Mouse (Mus musculus): ENCODE results near the gene Tmem79. TPM values are rescaled to one million over a fixed set of nuclear protein-coding genes. Genes with fewer than 3 reads are reported as not detected.
"Not testable (repeated sequence)": the region's sequence is repeated elsewhere in the genome, so short reads cannot be mapped to it uniquely, and the experiment has no call there.

Gene Tmem79
- polyA plus RNA-seq, 1 experiment from 2014 or later, result 4.5 TPM

DNA sequence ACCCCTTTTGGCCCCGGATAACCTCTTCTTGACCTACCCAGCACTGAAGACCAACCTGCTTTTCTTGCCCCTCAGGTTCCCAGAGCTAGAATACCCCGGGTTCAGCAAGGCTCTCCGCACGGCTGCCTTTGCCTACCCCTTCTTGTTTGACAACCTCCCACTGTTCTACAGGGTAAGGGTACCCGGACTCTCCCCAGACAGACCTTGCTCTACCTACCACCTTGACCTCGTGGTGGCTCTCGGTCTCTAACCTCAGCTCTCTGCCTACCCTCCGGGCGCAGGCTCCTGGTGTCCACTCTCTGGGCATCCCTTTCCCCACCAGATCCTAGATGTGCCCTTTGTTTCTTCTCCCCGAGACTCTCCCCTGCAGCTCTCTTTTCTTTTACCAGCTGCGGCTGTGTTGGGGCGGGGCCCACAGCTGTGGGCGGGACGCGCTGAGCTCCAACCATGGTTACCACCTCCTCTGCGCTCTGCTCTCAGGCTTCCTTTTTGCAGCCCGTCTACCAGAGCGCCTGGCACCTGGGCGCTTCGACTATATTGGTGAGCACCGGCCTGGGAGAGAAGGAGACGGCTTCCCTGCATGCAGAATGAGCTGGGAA is 31.0 kb upstream of the Tmem79 start:
- not testable (repeated sequence) for H3K27ac ChIP-seq, H3K9me3 ChIP-seq, H3K9ac ChIP-seq, H3K4me1 ChIP-seq, H3K36me3 ChIP-seq
- 5% methylated on average over 22 of the region's 22 CpGs for WGBS
- H3K27me3 ChIP-seq, result peaks cover 25% of the 10 kb centered on the region
- peak overlapping the region; percentile 24; the same call in 1 of the 2 replicates for H3K4me3 ChIP-seq
- peak overlapping the region; percentile 40 for H3K4me2 ChIP-seq (replicated peaks)
- ATAC-seq (ENCODE audit: insufficient number of reproducible peaks, insufficient read depth, low FRiP score, low TSS enrichment), result peak; percentile 76

- Histone ChIP-seq H3K9me3 (peaks cover 8% of the 10 kb centered on the region; the same call in 1 of the 2 replicates), H3K36me3 (peaks cover 17% of the 10 kb centered on the region), H3K27me3 (peaks cover 25% of the 10 kb centered on the region), H3K9ac (no peak overlapping the region), H3K4me3 (no peak overlapping the region), H3K4me2 (replicated peaks) (no peak overlapping the region; the same call in 1 of the 2 replicates), H3K4me1 (no peaks in the 10 kb centered on the region), H3K27ac (no peak overlapping the region)
- 37% methylated on average over 34 of the region's 34 CpGs for WGBS
- ATAC-seq (ENCODE audit: insufficient number of reproducible peaks, insufficient read depth, low FRiP score, low TSS enrichment), result no peak; the same call in 1 of the 2 replicates
Observed at GRCm38 (mm10) chr3:88365705-88366361, 29.9 kb upstream of the Tmem79 start.

GRCm38 (mm10) chr3:88364337-88364736 is 28.4 kb upstream of the Tmem79 start, which contains the start of gene Paqr6:
Gene Paqr6, plus strand, starts transcription at chr3:88364584.
- no peak within 1 kb of the TSS for H3K27ac ChIP-seq
- no peak for ATAC-seq (ENCODE audit: insufficient number of reproducible peaks, insufficient read depth, low FRiP score, low TSS enrichment)
- H3K36me3 ChIP-seq, result peaks cover 32% of the 10 kb centered on the region
- no peak within 1 kb of the TSS for H3K9ac ChIP-seq
- peak within 1 kb of the TSS; percentile 18; the same call in 1 of the 2 replicates for H3K4me2 ChIP-seq (replicated peaks)
- WGBS, result under 1% methylated on average over 16 of the region's 16 CpGs
- no peaks in the 10 kb centered on the region for H3K9me3 ChIP-seq
- H3K4me1 ChIP-seq, result no peaks in the 10 kb centered on the region
- peaks cover 25% of the 10 kb centered on the region for H3K27me3 ChIP-seq
- 0 out of 2 replicates have a peak within 1 kb of the TSS, but pooled peaks have one; percentile 5 for H3K4me3 ChIP-seq

GRCm38 (mm10) chr3:88363700-88364099 is 27.8 kb upstream of the Tmem79 start:
- 42% methylated on average over 4 of the region's 4 CpGs for WGBS
- Histone ChIP-seq H3K9me3 (no peaks in the 10 kb centered on the region), H3K4me1 (no peaks in the 10 kb centered on the region), H3K27me3 (peaks cover 25% of the 10 kb centered on the region), H3K36me3 (peaks cover 38% of the 10 kb centered on the region), H3K9ac (no peak overlapping the region), H3K4me3 (no peak overlapping the region), H3K27ac (no peak overlapping the region), H3K4me2 (replicated peaks) (no peak overlapping the region)
- no peak for ATAC-seq (ENCODE audit: insufficient number of reproducible peaks, insufficient read depth, low FRiP score, low TSS enrichment)

DNA sequence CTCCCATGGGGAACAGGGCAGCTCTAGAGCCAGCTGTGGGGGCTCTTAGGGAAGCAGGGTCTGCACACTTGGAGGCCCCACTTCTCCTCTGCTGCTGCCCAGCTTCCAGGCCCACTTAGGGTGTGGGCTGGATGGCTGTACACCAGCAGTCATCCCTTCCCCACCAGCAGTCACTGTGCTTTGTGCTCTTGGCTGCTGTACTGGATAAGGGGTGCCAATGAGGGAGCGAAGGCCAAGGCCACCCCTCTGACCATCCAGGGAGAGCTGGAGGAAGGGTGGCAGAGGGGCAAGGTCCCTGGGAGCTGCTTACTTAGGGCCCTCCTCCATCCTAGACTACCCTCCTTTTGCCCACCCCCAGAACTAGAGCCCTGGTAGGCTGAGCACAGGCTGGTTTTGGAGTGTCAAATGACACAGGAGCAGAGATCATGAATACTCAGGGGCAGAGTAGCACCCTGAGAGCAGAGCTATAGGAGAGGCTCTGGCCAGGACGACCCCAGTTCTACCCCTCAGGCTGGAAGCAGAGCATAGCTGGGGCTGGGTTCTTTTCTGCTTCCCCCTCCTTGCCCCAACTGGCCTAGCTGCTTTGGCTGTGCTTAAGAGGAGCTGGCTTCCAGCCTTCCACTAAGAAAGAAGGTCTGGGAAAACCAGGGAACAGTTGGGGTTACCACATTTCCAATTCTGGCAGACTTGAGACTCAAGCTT is 25.8 kb upstream of the Tmem79 start:
- Histone ChIP-seq H3K27me3 (peaks cover 25% of the 10 kb centered on the region), H3K9me3 (no peaks in the 10 kb centered on the region), H3K4me3 (no peak overlapping the region), H3K4me1 (no peaks in the 10 kb centered on the region), H3K36me3 (peaks cover 56% of the 10 kb centered on the region), H3K4me2 (replicated peaks) (no peak overlapping the region), H3K9ac (no peak overlapping the region), H3K27ac (no peak overlapping the region)
- ATAC-seq (ENCODE audit: insufficient number of reproducible peaks, insufficient read depth, low FRiP score, low TSS enrichment), result no peak
- 91% methylated on average over 2 of the region's 2 CpGs for WGBS

- ATAC-seq (ENCODE audit: insufficient number of reproducible peaks, insufficient read depth, low FRiP score, low TSS enrichment), result no peak
- WGBS, result 81% methylated on average over 6 of the region's 6 CpGs
Observed at GRCm38 (mm10) chr3:88361096-88361495, 25.1 kb upstream of the Tmem79 start.

GRCm38 (mm10) chr3:88359989-88360388 is 24.0 kb upstream of the Tmem79 start:
- 38% methylated on average over 3 of the region's 3 CpGs for WGBS
- Histone ChIP-seq H3K9ac (no peak overlapping the region), H3K4me3 (no peak overlapping the region), H3K4me2 (replicated peaks) (no peak overlapping the region), H3K36me3 (peaks cover 74% of the 10 kb centered on the region), H3K27ac (peak overlapping the region; percentile 48; the same call in 1 of the 2 replicates), H3K27me3 (peaks cover 10% of the 10 kb centered on the region), H3K9me3 (no peaks in the 10 kb centered on the region), H3K4me1 (no peaks in the 10 kb centered on the region)
- no peak for ATAC-seq (ENCODE audit: insufficient number of reproducible peaks, insufficient read depth, low FRiP score, low TSS enrichment)

More at GRCm38 (mm10) chr3:88361096-88361495, 25.1 kb upstream of the Tmem79 start:
- Histone ChIP-seq H3K9ac (no peak overlapping the region), H3K4me1 (no peaks in the 10 kb centered on the region), H3K4me2 (replicated peaks) (no peak overlapping the region), H3K9me3 (no peaks in the 10 kb centered on the region), H3K27ac (no peak overlapping the region), H3K4me3 (no peak overlapping the region), H3K27me3 (peaks cover 21% of the 10 kb centered on the region), H3K36me3 (peaks cover 63% of the 10 kb centered on the region)

DNA sequence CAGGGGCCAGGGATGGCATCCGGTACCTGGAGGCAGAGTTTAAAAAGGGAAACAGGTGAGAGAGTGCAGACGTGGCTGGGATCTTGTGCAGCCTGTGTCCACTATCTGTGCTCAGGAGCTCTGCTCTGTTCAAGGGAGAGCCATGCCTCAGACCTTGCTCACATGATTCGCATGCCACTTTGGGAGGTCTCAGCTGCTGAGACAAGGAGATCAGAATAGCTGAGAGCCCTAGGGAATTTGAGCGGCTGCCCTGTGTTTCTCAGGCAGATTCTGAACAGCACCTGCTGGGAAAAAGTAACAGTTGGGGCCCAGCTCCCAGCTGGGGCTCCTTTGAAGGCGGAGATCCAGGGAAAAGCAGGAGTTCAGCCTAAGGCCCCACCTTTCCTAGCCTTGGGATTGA is 23.6 kb upstream of the Tmem79 start:
- H3K27ac ChIP-seq, result peak overlapping the region; percentile 37; the same call in 1 of the 2 replicates
- no peaks in the 10 kb centered on the region for H3K4me1 ChIP-seq
- ATAC-seq (ENCODE audit: insufficient number of reproducible peaks, insufficient read depth, low FRiP score, low TSS enrichment), result no peak
- peaks cover 6% of the 10 kb centered on the region for H3K27me3 ChIP-seq
- peaks cover 78% of the 10 kb centered on the region for H3K36me3 ChIP-seq
- H3K4me2 ChIP-seq (replicated peaks), result no peak overlapping the region
- H3K9me3 ChIP-seq, result no peaks in the 10 kb centered on the region
- no peak overlapping the region for H3K9ac ChIP-seq
- WGBS, result 71% methylated on average over 5 of the region's 5 CpGs
- H3K4me3 ChIP-seq, result no peak overlapping the region

DNA sequence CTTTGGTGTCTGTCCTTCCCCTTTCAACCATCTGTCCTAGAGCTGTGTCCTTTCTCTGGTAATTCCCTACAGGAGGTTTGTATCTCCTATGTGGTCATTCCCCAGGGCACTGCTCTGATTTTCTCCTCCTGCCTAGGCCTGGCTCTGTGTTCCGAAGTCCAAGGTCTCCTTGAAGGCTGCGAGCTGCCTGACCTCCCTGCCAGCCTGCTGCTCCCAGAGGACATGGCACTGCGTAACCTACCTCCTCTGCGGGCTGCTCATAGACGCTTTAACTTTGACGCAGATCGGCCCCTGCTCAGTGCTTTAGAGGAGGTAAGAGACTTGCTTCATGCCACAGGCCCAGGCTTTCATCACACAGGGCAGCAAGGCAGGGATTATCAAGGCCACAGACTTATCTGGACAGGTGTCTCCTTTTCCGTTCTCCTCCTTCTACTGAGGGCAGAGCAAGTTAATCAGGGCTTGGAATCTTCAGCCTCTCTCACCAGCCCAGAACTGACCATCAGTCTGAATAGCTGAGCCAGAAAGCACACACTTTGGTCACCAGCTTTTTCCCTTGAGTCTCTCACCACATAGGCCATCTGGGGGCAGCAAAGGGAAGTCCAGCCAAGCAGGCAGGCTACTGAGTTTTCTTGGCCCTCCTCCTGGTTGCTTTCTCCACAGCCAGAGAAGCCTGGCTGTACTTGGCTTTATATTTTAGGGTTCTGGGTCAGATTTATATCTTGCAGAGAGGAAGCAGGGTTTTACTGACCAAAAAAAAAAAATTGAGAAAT is 18.6 kb upstream of the Tmem79 start:
- Histone ChIP-seq H3K9ac (no peak overlapping the region), H3K9me3 (no peaks in the 10 kb centered on the region), H3K36me3 (peaks cover 96% of the 10 kb centered on the region), H3K4me3 (no peak overlapping the region), H3K4me2 (replicated peaks) (no peak overlapping the region), H3K27ac (no peak overlapping the region), H3K4me1 (no peaks in the 10 kb centered on the region), H3K27me3 (no peaks in the 10 kb centered on the region)
- WGBS, result 90% methylated on average over 8 of the region's 8 CpGs
- no peak for ATAC-seq (ENCODE audit: insufficient number of reproducible peaks, insufficient read depth, low FRiP score, low TSS enrichment)

- no peak overlapping the region for H3K4me2 ChIP-seq (replicated peaks)
- 96% methylated on average over 9 of the region's 9 CpGs for WGBS
- H3K9ac ChIP-seq, result no peak overlapping the region
- H3K4me1 ChIP-seq, result no peaks in the 10 kb centered on the region
- ATAC-seq (ENCODE audit: insufficient number of reproducible peaks, insufficient read depth, low FRiP score, low TSS enrichment), result no peak
- H3K27ac ChIP-seq, result no peak overlapping the region
- no peaks in the 10 kb centered on the region for H3K9me3 ChIP-seq
- peaks cover 94% of the 10 kb centered on the region for H3K36me3 ChIP-seq
- no peaks in the 10 kb centered on the region for H3K27me3 ChIP-seq
- no peak overlapping the region for H3K4me3 ChIP-seq
Observed at GRCm38 (mm10) chr3:88352907-88353306, 17.0 kb upstream of the Tmem79 start.

- Histone ChIP-seq H3K4me2 (replicated peaks) (no peak overlapping the region), H3K4me3 (no peak overlapping the region), H3K27ac (no peak overlapping the region), H3K9ac (no peak overlapping the region), H3K9me3 (no peaks in the 10 kb centered on the region), H3K4me1 (no peaks in the 10 kb centered on the region), H3K27me3 (no peaks in the 10 kb centered on the region), H3K36me3 (peaks cover 94% of the 10 kb centered on the region)
- WGBS, result 94% methylated on average over 13 of the region's 13 CpGs
- ATAC-seq (ENCODE audit: insufficient number of reproducible peaks, insufficient read depth, low FRiP score, low TSS enrichment), result no peak
Observed at GRCm38 (mm10) chr3:88350732-88351131, 14.8 kb upstream of the Tmem79 start.
